Mouse (Mus musculus): ENCODE measurements around the gene Dcdc2c. TPM values are rescaled to one million over a fixed set of nuclear protein-coding genes. Genes with fewer than 3 reads are reported as not detected.
A peak's percentile ranks its signal among the peaks of the same experiment; 100 is the strongest.

The Dcdc2c gene
- polyA plus RNA-seq, 1 experiment from 2014 or later: not detected

GRCm38 (mm10) chr12:28584036-28584435 is 31.8 kb upstream of the Dcdc2c start:
- DNase-seq (ENCODE audit: low spot score): no peak
- WGBS: 59% methylated on average over 3 of the region's 3 CpGs

GRCm38 (mm10) chr12:28582423-28582822 is 30.2 kb upstream of the Dcdc2c start, which contains the start of gene Allc:
Allc (minus strand) TSS chr12:28582523.
- DNase-seq (ENCODE audit: low spot score) (no peak), ATAC-seq (replicated peaks; ENCODE audit: insufficient number of reproducible peaks, low FRiP score, low TSS enrichment, low read depth) (no peak)
- H3K27ac ChIP-seq (replicated peaks; ENCODE audit: low read depth, low read length): no peak within 1 kb of the TSS
- no peak within 1 kb of the TSS for H3K4me3 ChIP-seq (ENCODE audit: low read depth, low read length)
- 93% methylated on average over 8 of the region's 8 CpGs for WGBS
- H3K27me3 ChIP-seq (ENCODE audit: control insufficient read depth, insufficient read depth, low read length): no peaks in the 10 kb centered on the region
- no peaks in the 10 kb centered on the region for H3K36me3 ChIP-seq (replicated peaks; ENCODE audit: control insufficient read depth, insufficient read depth, low read depth, low read length)
- H3K4me2 ChIP-seq (ENCODE audit: low read depth, low read length): no peak within 1 kb of the TSS
- H3K9me3 ChIP-seq (replicated peaks; ENCODE audit: control insufficient read depth, low read length): no peaks in the 10 kb centered on the region
- H3K9ac ChIP-seq (replicated peaks; ENCODE audit: low read length): no peak within 1 kb of the TSS
- no peaks in the 10 kb centered on the region for H3K4me1 ChIP-seq (ENCODE audit: control insufficient read depth, insufficient read depth, low read length)

More at GRCm38 (mm10) chr12:28584036-28584435, 31.8 kb upstream of the Dcdc2c start:
- Histone ChIP-seq H3K4me1 (ENCODE audit: control insufficient read depth, insufficient read depth, low read length) (no peaks in the 10 kb centered on the region), H3K4me3 (ENCODE audit: low read depth, low read length) (no peak overlapping the region), H3K4me2 (ENCODE audit: low read depth, low read length) (no peak overlapping the region), H3K9ac (replicated peaks; ENCODE audit: low read length) (no peak overlapping the region), H3K9me3 (replicated peaks; ENCODE audit: control insufficient read depth, low read length) (no peaks in the 10 kb centered on the region), H3K36me3 (replicated peaks; ENCODE audit: control insufficient read depth, insufficient read depth, low read depth, low read length) (no peaks in the 10 kb centered on the region), H3K27ac (replicated peaks; ENCODE audit: low read depth, low read length) (no peak overlapping the region), H3K27me3 (ENCODE audit: control insufficient read depth, insufficient read depth, low read length) (no peaks in the 10 kb centered on the region)
- no peak for ATAC-seq (replicated peaks; ENCODE audit: insufficient number of reproducible peaks, low FRiP score, low TSS enrichment, low read depth)

- no peak overlapping the region for H3K9ac ChIP-seq (replicated peaks; ENCODE audit: low read length)
- DNase-seq (ENCODE audit: low spot score): peak; percentile 39
These were observed 26.9 kb upstream of the Dcdc2c start for GRCm38 (mm10) chr12:28579132-28579531.

GRCm38 (mm10) chr12:28578147-28578546 is 25.9 kb upstream of the Dcdc2c start:
- H3K27me3 ChIP-seq (ENCODE audit: control insufficient read depth, insufficient read depth, low read length): no peaks in the 10 kb centered on the region

More at GRCm38 (mm10) chr12:28579132-28579531, 26.9 kb upstream of the Dcdc2c start:
- WGBS: 32% methylated on average over 4 of the region's 4 CpGs
- no peaks in the 10 kb centered on the region for H3K27me3 ChIP-seq (ENCODE audit: control insufficient read depth, insufficient read depth, low read length)
- ATAC-seq (replicated peaks; ENCODE audit: insufficient number of reproducible peaks, low FRiP score, low TSS enrichment, low read depth): no peak
- H3K4me3 ChIP-seq (ENCODE audit: low read depth, low read length): no peak overlapping the region
- no peaks in the 10 kb centered on the region for H3K4me1 ChIP-seq (ENCODE audit: control insufficient read depth, insufficient read depth, low read length)
- no peaks in the 10 kb centered on the region for H3K36me3 ChIP-seq (replicated peaks; ENCODE audit: control insufficient read depth, insufficient read depth, low read depth, low read length)
- no peaks in the 10 kb centered on the region for H3K9me3 ChIP-seq (replicated peaks; ENCODE audit: control insufficient read depth, low read length)
- no peak overlapping the region for H3K27ac ChIP-seq (replicated peaks; ENCODE audit: low read depth, low read length)
- no peak overlapping the region for H3K4me2 ChIP-seq (ENCODE audit: low read depth, low read length)

GRCm38 (mm10) chr12:28575366-28576070 is 23.3 kb upstream of the Dcdc2c start:
- no peaks in the 10 kb centered on the region for H3K9me3 ChIP-seq (replicated peaks; ENCODE audit: control insufficient read depth, low read length)
- ATAC-seq (replicated peaks; ENCODE audit: insufficient number of reproducible peaks, low FRiP score, low TSS enrichment, low read depth) (no peak), DNase-seq (ENCODE audit: low spot score) (no peak)
- no peaks in the 10 kb centered on the region for H3K4me1 ChIP-seq (ENCODE audit: control insufficient read depth, insufficient read depth, low read length)
- 74% methylated on average over 6 of the region's 6 CpGs for WGBS
- H3K9ac ChIP-seq (replicated peaks; ENCODE audit: low read length): no peak overlapping the region
- no peak overlapping the region for H3K27ac ChIP-seq (replicated peaks; ENCODE audit: low read depth, low read length)
- no peaks in the 10 kb centered on the region for H3K27me3 ChIP-seq (ENCODE audit: control insufficient read depth, insufficient read depth, low read length)
- no peaks in the 10 kb centered on the region for H3K36me3 ChIP-seq (replicated peaks; ENCODE audit: control insufficient read depth, insufficient read depth, low read depth, low read length)
- no peak overlapping the region for H3K4me2 ChIP-seq (ENCODE audit: low read depth, low read length)
- no peak overlapping the region for H3K4me3 ChIP-seq (ENCODE audit: low read depth, low read length)

More at GRCm38 (mm10) chr12:28578147-28578546, 25.9 kb upstream of the Dcdc2c start:
- Histone ChIP-seq H3K4me1 (ENCODE audit: control insufficient read depth, insufficient read depth, low read length) (no peaks in the 10 kb centered on the region), H3K36me3 (replicated peaks; ENCODE audit: control insufficient read depth, insufficient read depth, low read depth, low read length) (no peaks in the 10 kb centered on the region), H3K4me2 (ENCODE audit: low read depth, low read length) (no peak overlapping the region), H3K4me3 (ENCODE audit: low read depth, low read length) (no peak overlapping the region), H3K27ac (replicated peaks; ENCODE audit: low read depth, low read length) (no peak overlapping the region), H3K9me3 (replicated peaks; ENCODE audit: control insufficient read depth, low read length) (no peaks in the 10 kb centered on the region), H3K9ac (replicated peaks; ENCODE audit: low read length) (no peak overlapping the region)
- ATAC-seq (replicated peaks; ENCODE audit: insufficient number of reproducible peaks, low FRiP score, low TSS enrichment, low read depth): no peak
- WGBS: 85% methylated on average over 3 of the region's 3 CpGs
- DNase-seq (ENCODE audit: low spot score): no peak

- Histone ChIP-seq H3K27ac (replicated peaks; ENCODE audit: low read depth, low read length) (no peak overlapping the region), H3K4me2 (ENCODE audit: low read depth, low read length) (no peak overlapping the region), H3K36me3 (replicated peaks; ENCODE audit: control insufficient read depth, insufficient read depth, low read depth, low read length) (no peaks in the 10 kb centered on the region), H3K4me3 (ENCODE audit: low read depth, low read length) (no peak overlapping the region), H3K27me3 (ENCODE audit: control insufficient read depth, insufficient read depth, low read length) (no peaks in the 10 kb centered on the region), H3K9ac (replicated peaks; ENCODE audit: low read length) (no peak overlapping the region), H3K4me1 (ENCODE audit: control insufficient read depth, insufficient read depth, low read length) (no peaks in the 10 kb centered on the region), H3K9me3 (replicated peaks; ENCODE audit: control insufficient read depth, low read length) (no peaks in the 10 kb centered on the region)
- 89% methylated on average over 2 of the region's 2 CpGs for WGBS
- ATAC-seq (replicated peaks; ENCODE audit: insufficient number of reproducible peaks, low FRiP score, low TSS enrichment, low read depth): no peak
- no peak for DNase-seq (ENCODE audit: low spot score)
These were observed 20.0 kb upstream of the Dcdc2c start for GRCm38 (mm10) chr12:28572241-28572640.

GRCm38 (mm10) chr12:28551775-28552174 is 424 bp downstream of the Dcdc2c start:
- H3K36me3 ChIP-seq (replicated peaks; ENCODE audit: control insufficient read depth, insufficient read depth, low read depth, low read length): no peaks in the 10 kb centered on the region
- ATAC-seq (replicated peaks; ENCODE audit: insufficient number of reproducible peaks, low FRiP score, low TSS enrichment, low read depth) (no peak), DNase-seq (ENCODE audit: low spot score) (no peak)
- no peaks in the 10 kb centered on the region for H3K27me3 ChIP-seq (ENCODE audit: control insufficient read depth, insufficient read depth, low read length)
- H3K4me1 ChIP-seq (ENCODE audit: control insufficient read depth, insufficient read depth, low read length): no peaks in the 10 kb centered on the region
- 82% methylated on average over 18 of the region's 18 CpGs for WGBS
- no peak overlapping the region for H3K27ac ChIP-seq (replicated peaks; ENCODE audit: low read depth, low read length)
- no peak overlapping the region for H3K4me3 ChIP-seq (ENCODE audit: low read depth, low read length)
- no peaks in the 10 kb centered on the region for H3K9me3 ChIP-seq (replicated peaks; ENCODE audit: control insufficient read depth, low read length)
- H3K4me2 ChIP-seq (ENCODE audit: low read depth, low read length): no peak overlapping the region
- no peak overlapping the region for H3K9ac ChIP-seq (replicated peaks; ENCODE audit: low read length)

GRCm38 (mm10) chr12:28548887-28549286 is 3.3 kb downstream of the Dcdc2c start:
- no peaks in the 10 kb centered on the region for H3K27me3 ChIP-seq (ENCODE audit: control insufficient read depth, insufficient read depth, low read length)
- DNase-seq (ENCODE audit: low spot score): no peak
- ATAC-seq (replicated peaks; ENCODE audit: insufficient number of reproducible peaks, low FRiP score, low TSS enrichment, low read depth): no peak
- no peak overlapping the region for H3K27ac ChIP-seq (replicated peaks; ENCODE audit: low read depth, low read length)
- no peaks in the 10 kb centered on the region for H3K4me1 ChIP-seq (ENCODE audit: control insufficient read depth, insufficient read depth, low read length)
- H3K36me3 ChIP-seq (replicated peaks; ENCODE audit: control insufficient read depth, insufficient read depth, low read depth, low read length): no peaks in the 10 kb centered on the region
- WGBS: 65% methylated on average over 4 of the region's 4 CpGs
- no peaks in the 10 kb centered on the region for H3K9me3 ChIP-seq (replicated peaks; ENCODE audit: control insufficient read depth, low read length)
- no peak overlapping the region for H3K9ac ChIP-seq (replicated peaks; ENCODE audit: low read length)
- H3K4me2 ChIP-seq (ENCODE audit: low read depth, low read length): no peak overlapping the region
- no peak overlapping the region for H3K4me3 ChIP-seq (ENCODE audit: low read depth, low read length)

All from embryonic facial prominence, embryonic 11.5 days (tissue).